Mouse (Mus musculus): ENCODE data around the gene Epx. TPM values are rescaled to one million over a fixed set of nuclear protein-coding genes. Genes with fewer than 3 reads are reported as not detected.

Epx gene
- not detected in 2 replicates for polyA plus RNA-seq (2015; fragmentation: Nextera tagmentation; extraction: Ambion mirVana)

GRCm38 (mm10) chr11:87875436-87875835, at the start of gene Epx:
Gene Epx (minus strand): TSS chr11:87875536.
- H3K36me3 ChIP-seq (ENCODE audit: control insufficient read depth, insufficient read depth, low read length): no peaks in the 10 kb centered on the region
- no peaks in the 10 kb centered on the region for H3K4me1 ChIP-seq (replicated peaks; ENCODE audit: control insufficient read depth, insufficient read depth, low read length)
- no peaks in the 10 kb centered on the region; the same call in 1 of the 2 replicates for H3K27me3 ChIP-seq (ENCODE audit: control insufficient read depth, insufficient read depth, low read depth, low read length)
- no peak within 1 kb of the TSS for H3K4me3 ChIP-seq (ENCODE audit: low read length)
- no peak within 1 kb of the TSS for H3K27ac ChIP-seq (ENCODE audit: low read length)
- H3K9ac ChIP-seq (ENCODE audit: low read length): no peak within 1 kb of the TSS
- no peak within 1 kb of the TSS for H3K4me2 ChIP-seq (ENCODE audit: low read depth, low read length)
- 75% methylated on average over 6 of the region's 6 CpGs for WGBS
- ATAC-seq (ENCODE audit: low read depth): no peak
- no peaks in the 10 kb centered on the region for H3K9me3 ChIP-seq (ENCODE audit: control insufficient read depth, low read length)

- H3K9ac ChIP-seq (ENCODE audit: low read length): no peak within 1 kb of the TSS
- no peak within 1 kb of the TSS for H3K4me3 ChIP-seq (ENCODE audit: low read length)
- ATAC-seq (ENCODE audit: low read depth): no peak
- H3K27ac ChIP-seq (ENCODE audit: low read length): no peak within 1 kb of the TSS
- H3K9me3 ChIP-seq (ENCODE audit: control insufficient read depth, low read length): no peaks in the 10 kb centered on the region
- no peaks in the 10 kb centered on the region for H3K27me3 ChIP-seq (ENCODE audit: control insufficient read depth, insufficient read depth, low read depth, low read length)
- H3K4me1 ChIP-seq (replicated peaks; ENCODE audit: control insufficient read depth, insufficient read depth, low read length): no peaks in the 10 kb centered on the region
- 23% methylated on average over 5 of the region's 5 CpGs for WGBS
- no peak within 1 kb of the TSS for H3K4me2 ChIP-seq (ENCODE audit: low read depth, low read length)
- H3K36me3 ChIP-seq (ENCODE audit: control insufficient read depth, insufficient read depth, low read length): no peaks in the 10 kb centered on the region
Measured at GRCm38 (mm10) chr11:87920966-87921365, 45.6 kb upstream of the Epx start, which contains the start of gene Olfr464. Gene Olfr464 (minus strand): TSS chr11:87920967.

GRCm38 (mm10) chr11:87920301-87920700, 45.0 kb upstream of the Epx start:
- Histone ChIP-seq H3K4me1 (replicated peaks; ENCODE audit: control insufficient read depth, insufficient read depth, low read length) (no peaks in the 10 kb centered on the region), H3K27me3 (ENCODE audit: control insufficient read depth, insufficient read depth, low read depth, low read length) (no peaks in the 10 kb centered on the region), H3K27ac (ENCODE audit: low read length) (no peak overlapping the region), H3K9me3 (ENCODE audit: control insufficient read depth, low read length) (no peaks in the 10 kb centered on the region), H3K4me2 (ENCODE audit: low read depth, low read length) (no peak overlapping the region), H3K4me3 (ENCODE audit: low read length) (no peak overlapping the region), H3K36me3 (ENCODE audit: control insufficient read depth, insufficient read depth, low read length) (no peaks in the 10 kb centered on the region), H3K9ac (ENCODE audit: low read length) (no peak overlapping the region)
- 58% methylated on average over 2 of the region's 2 CpGs for WGBS
- no peak for ATAC-seq (ENCODE audit: low read depth)

- 60% methylated on average over 1 of the region's 1 CpGs for WGBS
- no peak overlapping the region for H3K4me2 ChIP-seq (ENCODE audit: low read depth, low read length)
- H3K27me3 ChIP-seq (ENCODE audit: control insufficient read depth, insufficient read depth, low read depth, low read length): no peaks in the 10 kb centered on the region
- H3K4me1 ChIP-seq (replicated peaks; ENCODE audit: control insufficient read depth, insufficient read depth, low read length): no peaks in the 10 kb centered on the region
- H3K9me3 ChIP-seq (ENCODE audit: control insufficient read depth, low read length): no peaks in the 10 kb centered on the region
- H3K27ac ChIP-seq (ENCODE audit: low read length): no peak overlapping the region
- H3K4me3 ChIP-seq (ENCODE audit: low read length): no peak overlapping the region
- H3K36me3 ChIP-seq (ENCODE audit: control insufficient read depth, insufficient read depth, low read length): no peaks in the 10 kb centered on the region
- no peak for ATAC-seq (ENCODE audit: low read depth)
- H3K9ac ChIP-seq (ENCODE audit: low read length): no peak overlapping the region
Measured at GRCm38 (mm10) chr11:87916005-87916404, 40.7 kb upstream of the Epx start.

GRCm38 (mm10) chr11:87904331-87904730, 29.0 kb upstream of the Epx start:
- Histone ChIP-seq H3K27ac (ENCODE audit: low read length) (no peak overlapping the region), H3K36me3 (ENCODE audit: control insufficient read depth, insufficient read depth, low read length) (no peaks in the 10 kb centered on the region), H3K4me3 (ENCODE audit: low read length) (no peak overlapping the region), H3K9me3 (ENCODE audit: control insufficient read depth, low read length) (no peaks in the 10 kb centered on the region), H3K27me3 (ENCODE audit: control insufficient read depth, insufficient read depth, low read depth, low read length) (no peaks in the 10 kb centered on the region), H3K4me1 (replicated peaks; ENCODE audit: control insufficient read depth, insufficient read depth, low read length) (no peaks in the 10 kb centered on the region), H3K9ac (ENCODE audit: low read length) (no peak overlapping the region), H3K4me2 (ENCODE audit: low read depth, low read length) (no peak overlapping the region)
- no peak for ATAC-seq (ENCODE audit: low read depth)
- 61% methylated on average over 3 of the region's 3 CpGs for WGBS

GRCm38 (mm10) chr11:87897287-87897686, 22.0 kb upstream of the Epx start, which contains the start of gene Olfr463:
Gene Olfr463 (minus strand): TSS chr11:87897387.
- H3K4me3 ChIP-seq (ENCODE audit: low read length): no peak within 1 kb of the TSS
- ATAC-seq (ENCODE audit: low read depth): no peak
- H3K9ac ChIP-seq (ENCODE audit: low read length): no peak within 1 kb of the TSS
- H3K4me1 ChIP-seq (replicated peaks; ENCODE audit: control insufficient read depth, insufficient read depth, low read length): no peaks in the 10 kb centered on the region
- H3K27me3 ChIP-seq (ENCODE audit: control insufficient read depth, insufficient read depth, low read depth, low read length): no peaks in the 10 kb centered on the region
- no peaks in the 10 kb centered on the region for H3K9me3 ChIP-seq (ENCODE audit: control insufficient read depth, low read length)
- no peak within 1 kb of the TSS for H3K27ac ChIP-seq (ENCODE audit: low read length)
- H3K36me3 ChIP-seq (ENCODE audit: control insufficient read depth, insufficient read depth, low read length): no peaks in the 10 kb centered on the region
- no peak within 1 kb of the TSS for H3K4me2 ChIP-seq (ENCODE audit: low read depth, low read length)

- no peak for ATAC-seq (ENCODE audit: low read depth)
- Histone ChIP-seq H3K9ac (ENCODE audit: low read length) (no peak within 1 kb of the TSS), H3K9me3 (ENCODE audit: control insufficient read depth, low read length) (no peaks in the 10 kb centered on the region), H3K27me3 (ENCODE audit: control insufficient read depth, insufficient read depth, low read depth, low read length) (no peaks in the 10 kb centered on the region), H3K4me3 (ENCODE audit: low read length) (no peak within 1 kb of the TSS), H3K4me1 (replicated peaks; ENCODE audit: control insufficient read depth, insufficient read depth, low read length) (no peaks in the 10 kb centered on the region), H3K4me2 (ENCODE audit: low read depth, low read length) (no peak within 1 kb of the TSS), H3K27ac (ENCODE audit: low read length) (no peak within 1 kb of the TSS), H3K36me3 (ENCODE audit: control insufficient read depth, insufficient read depth, low read length) (no peaks in the 10 kb centered on the region)
- WGBS: 84% methylated on average over 6 of the region's 6 CpGs
Measured at GRCm38 (mm10) chr11:87892168-87892567, 16.8 kb upstream of the Epx start, which contains the start of gene Olfr462. Gene Olfr462 (minus strand): TSS chr11:87892268.

- no peak overlapping the region for H3K4me3 ChIP-seq (ENCODE audit: low read length)
- no peaks in the 10 kb centered on the region for H3K9me3 ChIP-seq (ENCODE audit: control insufficient read depth, low read length)
- H3K9ac ChIP-seq (ENCODE audit: low read length): no peak overlapping the region
- WGBS: 70% methylated on average over 5 of the region's 5 CpGs
- no peaks in the 10 kb centered on the region for H3K36me3 ChIP-seq (ENCODE audit: control insufficient read depth, insufficient read depth, low read length)
- no peak overlapping the region for H3K27ac ChIP-seq (ENCODE audit: low read length)
- H3K4me1 ChIP-seq (replicated peaks; ENCODE audit: control insufficient read depth, insufficient read depth, low read length): no peaks in the 10 kb centered on the region
- ATAC-seq (ENCODE audit: low read depth): no peak
- no peaks in the 10 kb centered on the region for H3K27me3 ChIP-seq (ENCODE audit: control insufficient read depth, insufficient read depth, low read depth, low read length)
- no peak overlapping the region for H3K4me2 ChIP-seq (ENCODE audit: low read depth, low read length)
Measured at GRCm38 (mm10) chr11:87884856-87885255, 9.5 kb upstream of the Epx start.

- Histone ChIP-seq H3K9me3 (ENCODE audit: control insufficient read depth, low read length) (no peaks in the 10 kb centered on the region), H3K4me3 (ENCODE audit: low read length) (no peak overlapping the region), H3K4me2 (ENCODE audit: low read depth, low read length) (no peak overlapping the region), H3K4me1 (replicated peaks; ENCODE audit: control insufficient read depth, insufficient read depth, low read length) (no peaks in the 10 kb centered on the region), H3K27ac (ENCODE audit: low read length) (no peak overlapping the region), H3K9ac (ENCODE audit: low read length) (no peak overlapping the region), H3K27me3 (ENCODE audit: control insufficient read depth, insufficient read depth, low read depth, low read length) (no peaks in the 10 kb centered on the region), H3K36me3 (ENCODE audit: control insufficient read depth, insufficient read depth, low read length) (no peaks in the 10 kb centered on the region)
- no peak for ATAC-seq (ENCODE audit: low read depth)
- 41% methylated on average over 5 of the region's 5 CpGs for WGBS
Measured at GRCm38 (mm10) chr11:87883493-87883892, 8.2 kb upstream of the Epx start.

- Histone ChIP-seq H3K9ac (ENCODE audit: low read length) (no peak overlapping the region), H3K36me3 (ENCODE audit: control insufficient read depth, insufficient read depth, low read length) (no peaks in the 10 kb centered on the region), H3K4me1 (replicated peaks; ENCODE audit: control insufficient read depth, insufficient read depth, low read length) (no peaks in the 10 kb centered on the region), H3K9me3 (ENCODE audit: control insufficient read depth, low read length) (no peaks in the 10 kb centered on the region), H3K4me2 (ENCODE audit: low read depth, low read length) (no peak overlapping the region), H3K4me3 (ENCODE audit: low read length) (no peak overlapping the region), H3K27me3 (ENCODE audit: control insufficient read depth, insufficient read depth, low read depth, low read length) (no peaks in the 10 kb centered on the region), H3K27ac (ENCODE audit: low read length) (no peak overlapping the region)
- no peak for ATAC-seq (ENCODE audit: low read depth)
- 47% methylated on average over 4 of the region's 4 CpGs for WGBS
Measured at GRCm38 (mm10) chr11:87881714-87882113, 6.4 kb upstream of the Epx start.
